Mouse (Mus musculus) hematopoietic stem cell, adult 5-6 weeks (primary cell): ENCODE results near the gene Pwp1. TPM values are rescaled to one million over a fixed set of nuclear protein-coding genes. Genes with fewer than 3 reads are reported as not detected.

Source experiments
- ATAC-seq, 2 experiments: fragments of 125-278 bp in 1 of 2; replicated peaks in 1 of 2; 2 replicates each; pipeline ENCODE4 v1.8.0; 2016 to 2017; ENCODE audit warnings: inconsistent platforms in 2 of 2, mild to moderate bottlenecking in 2 of 2, moderate number of reproducible peaks in 2 of 2, low read depth in 1 of 2, moderate TSS enrichment in 1 of 2; ENCODE audit not compliant: low FRiP score in 2 of 2, poor library complexity in 2 of 2, severe bottlenecking in 2 of 2, insufficient read depth in 1 of 2, low TSS enrichment in 1 of 2
- total RNA-seq: library from RNA; stranded (forward); fragments of 172-1452, 232-1000 nt; gene quantifications from 2 replicates; pipeline ENCODE4 v1.2.3, GENCODE M21; 2017

The Pwp1 gene
- total RNA-seq, 1 experiment from 2014 or later, result 62.3 TPM

DNA sequence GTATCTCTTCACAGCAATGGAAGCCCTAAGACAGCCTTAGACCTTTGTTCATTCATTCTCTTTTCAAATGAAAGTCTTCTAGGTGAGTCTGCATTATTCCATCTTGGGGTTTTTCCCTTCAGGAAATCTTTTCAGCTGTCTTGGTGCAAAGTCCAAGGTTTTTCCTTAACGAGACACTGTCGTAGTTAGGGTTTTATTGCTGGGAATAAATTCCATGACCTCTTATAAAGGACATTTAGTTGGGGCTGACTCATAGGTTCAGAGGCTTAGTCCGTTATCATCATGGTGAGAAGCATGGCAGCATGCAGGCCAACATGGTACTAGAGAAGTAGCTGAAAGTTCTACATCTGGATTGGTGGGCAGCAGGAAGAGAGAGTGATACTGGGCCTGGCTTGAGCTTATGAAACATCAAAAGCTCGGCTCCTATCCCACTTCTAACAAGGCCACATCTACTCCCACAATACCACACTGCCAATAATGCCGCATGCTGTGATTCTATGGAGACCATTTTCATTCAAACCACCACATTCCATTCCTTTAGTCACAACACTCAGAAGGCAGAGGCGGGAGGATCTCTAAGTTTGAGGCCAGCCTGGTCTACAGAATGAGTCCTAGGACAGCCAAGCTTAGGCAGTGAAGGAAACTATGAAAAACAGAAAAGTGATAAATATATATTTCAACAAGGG lies 107.1 kb downstream of the Pwp1 start:
- ATAC-seq, result no peak

Other genes with a start within 250 kb of the Pwp1 start
- 59.1 and 71.1 TPM in 2 replicates for gene Prdm4, start 87.6 kb downstream of the Pwp1 start, total RNA-seq
- gene Ascl4, start 98.2 kb downstream of the Pwp1 start, total RNA-seq, result not detected in 2 replicates
- gene Rtcb, start 128.3 kb downstream of the Pwp1 start, total RNA-seq, result 210 and 223 TPM in 2 replicates
- gene Bpifc, start 182.4 kb downstream of the Pwp1 start, total RNA-seq, result 1.6 and 2.6 TPM in 2 replicates
- 24.6 and 27.3 TPM in 2 replicates for gene Fbxo7, start 192.5 kb downstream of the Pwp1 start, total RNA-seq